Mouse (Mus musculus): ENCODE results near the gene Cldn34c2.
"Not testable (repeated sequence)": the region's sequence is repeated elsewhere in the genome, so short reads cannot be mapped to it uniquely, and the experiment has no call there.

Gene Cldn34c2

DNA sequence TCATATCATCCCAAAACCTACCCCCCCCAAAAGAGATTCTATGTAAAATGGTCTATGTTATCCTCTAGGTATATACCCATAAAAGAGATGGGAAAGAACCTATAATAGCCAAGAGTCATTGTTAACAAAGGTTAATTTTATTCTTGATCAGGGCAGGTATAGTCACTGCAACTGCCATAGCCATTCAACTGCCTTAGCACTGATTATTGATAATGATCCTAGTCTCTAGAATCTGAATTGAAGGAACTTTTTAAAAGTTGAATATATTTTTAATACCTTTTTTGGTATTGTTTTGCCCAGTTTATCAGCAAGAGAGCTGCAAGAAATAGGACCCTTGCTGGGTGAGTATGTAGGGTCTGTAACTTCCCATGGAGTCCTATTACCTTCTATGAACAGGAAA, at the start of gene Cldn34c2:
Gene Cldn34c2 (plus strand): TSS at position 301 of the 400 bp plus-strand sequence.
- DNase-seq (ENCODE audit: low spot score in 2 of 2), result not testable (repeated sequence)

- not testable (repeated sequence) for DNase-seq (ENCODE audit: low spot score in 2 of 2)
Measured at GRCm38 (mm10) chrX:123551378-123551777, 30.1 kb upstream of the Cldn34c2 start.

GRCm38 (mm10) chrX:123612158-123612828, 30.8 kb downstream of the Cldn34c2 start:
- DNase-seq (ENCODE audit: low spot score in 2 of 2), result not testable (repeated sequence)

All from frontal cortex, postnatal 14 days (tissue).